Mouse (Mus musculus) lung, embryonic 16.5 days (tissue): ENCODE data around the gene Zcchc2. TPM values are rescaled to one million over a fixed set of nuclear protein-coding genes. Genes with fewer than 3 reads are reported as not detected.

Source experiments
- ATAC-seq: fragments of 200-750 bp; cut with Nextera tagmentation; 2 replicates; pipeline ENCODE4 v1.8.0; 2017; ENCODE audit warnings: low read depth, mild to moderate bottlenecking, moderate library complexity
- H3K27ac ChIP-seq: fragments of 300-500 bp; sonication (generic); 2 replicates; pipeline ENCODE4 v1.5.1; 2014; ENCODE audit warnings: mild to moderate bottlenecking, control low read depth, low read length
- H3K27me3 ChIP-seq: fragments of 300-500 bp; sonication (generic); 2 replicates; pipeline ENCODE4 v1.6.1; 2014; ENCODE audit warnings: low read depth, low read length, mixed read lengths; ENCODE audit not compliant: control insufficient read depth, insufficient read depth
- H3K36me3 ChIP-seq: fragments of 300-500 bp; sonication (generic); 2 replicates; pipeline ENCODE4 v1.6.1; 2014; ENCODE audit warnings: low read length; ENCODE audit not compliant: control insufficient read depth, insufficient read depth
- H3K4me1 ChIP-seq: fragments of 300-500 bp; sonication (generic); replicated peaks from 2 replicates; pipeline ENCODE4 v1.6.1; 2014; ENCODE audit warnings: low read length, mixed read lengths; ENCODE audit not compliant: control insufficient read depth, insufficient read depth
- H3K4me2 ChIP-seq: fragments of 300-500 bp; sonication (generic); 2 replicates; pipeline ENCODE4 v1.6.1; 2014; ENCODE audit warnings: low read depth, low read length, control low read depth
- H3K4me3 ChIP-seq: fragments of 300-500 bp; sonication (generic); 2 replicates; pipeline ENCODE4 v1.5.1; 2014; ENCODE audit warnings: mild to moderate bottlenecking, low read length, control low read depth
- H3K9ac ChIP-seq: fragments of 300-500 bp; sonication (generic); 2 replicates; pipeline ENCODE4 v1.6.1; 2014; ENCODE audit warnings: low read length, control low read depth
- H3K9me3 ChIP-seq: fragments of 300-500 bp; sonication (generic); 2 replicates; pipeline ENCODE4 v1.6.1; 2016; ENCODE audit warnings: low read length; ENCODE audit not compliant: control insufficient read depth
- WGBS: fragments of 180-500 bp; shearing (Covaris S2); extraction: QIAGEN DNeasy Blood & Tissue Kit; methylation state at CpG from one replicate; pipeline ENCODE4 v1.1.7; 2014; 5-methylcytosine and 5-hydroxymethylcytosine counted together
- polyA plus RNA-seq: library from polyadenylated mRNA; unstranded; fragments of >200 nt; fragmentation: Nextera tagmentation; extraction: Ambion mirVana; gene quantifications from 2 replicates; pipeline ENCODE4 v1.2.1, GENCODE M21; 2015

Zcchc2 gene
- polyA plus RNA-seq, 1 experiment from 2014 or later: 2.3 TPM

DNA sequence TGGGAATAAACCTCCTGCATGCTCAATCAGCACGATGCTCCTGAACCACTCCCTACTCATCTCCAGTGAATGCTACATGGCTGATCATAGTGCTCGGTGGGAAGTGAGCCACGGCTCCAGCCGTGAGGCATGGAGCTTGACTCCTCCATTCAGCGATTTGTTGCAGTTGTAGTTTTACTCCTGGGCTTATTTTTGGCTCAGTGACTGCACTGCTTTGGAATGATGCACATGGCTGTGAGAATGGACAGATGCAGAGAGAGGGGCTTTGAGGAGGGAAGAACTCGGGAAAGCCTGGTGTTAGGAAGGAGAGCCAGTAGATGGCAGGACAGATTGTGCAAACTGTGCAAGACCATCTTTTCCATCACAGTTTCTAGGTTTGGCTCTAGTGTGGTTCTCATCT lies 49.1 kb downstream of the Zcchc2 start:
- H3K9ac ChIP-seq: no peak overlapping the region

DNA sequence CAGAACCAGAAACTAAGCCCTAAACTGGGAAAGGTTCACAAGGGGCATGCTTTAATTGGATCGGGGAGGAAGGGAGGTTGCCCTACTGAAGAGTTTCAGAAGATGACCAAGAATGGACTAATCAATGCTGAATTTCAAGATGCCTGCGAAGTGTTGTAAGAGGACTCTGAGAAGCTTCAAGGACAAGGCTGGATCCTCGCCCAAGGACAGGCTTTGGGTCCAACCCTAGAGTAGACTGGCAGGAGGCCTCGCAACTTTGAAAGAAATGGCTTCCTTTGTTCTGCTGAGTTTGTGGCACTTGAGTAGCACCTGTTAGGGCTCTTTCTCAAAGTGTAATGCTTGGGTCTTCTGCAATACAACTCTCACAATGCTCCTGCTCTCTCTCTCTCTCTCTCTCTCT lies 50.1 kb downstream of the Zcchc2 start:
- no peaks in the 10 kb centered on the region for H3K9me3 ChIP-seq
- 84% methylated on average over 4 of the region's 4 CpGs for WGBS
- no peaks in the 10 kb centered on the region for H3K27me3 ChIP-seq
- no peak overlapping the region for H3K27ac ChIP-seq
- H3K4me3 ChIP-seq: no peak overlapping the region
- H3K4me2 ChIP-seq: no peak overlapping the region
- no peaks in the 10 kb centered on the region for H3K36me3 ChIP-seq
- no peak for ATAC-seq
- 0 out of 2 replicates have a peak, but pooled peaks cover 3% of the 10 kb centered on the region for H3K4me1 ChIP-seq
- no peak overlapping the region for H3K9ac ChIP-seq

More for the DNA sequence above, 49.1 kb downstream of the Zcchc2 start:
- Histone ChIP-seq H3K4me3 (no peak overlapping the region), H3K27ac (no peak overlapping the region), H3K4me2 (no peak overlapping the region), H3K4me1 (0 out of 2 replicates have a peak, but pooled peaks cover 3% of the 10 kb centered on the region), H3K27me3 (no peaks in the 10 kb centered on the region), H3K36me3 (no peaks in the 10 kb centered on the region), H3K9me3 (no peaks in the 10 kb centered on the region)
- ATAC-seq: no peak
- WGBS: 65% methylated on average over 6 of the region's 6 CpGs

DNA sequence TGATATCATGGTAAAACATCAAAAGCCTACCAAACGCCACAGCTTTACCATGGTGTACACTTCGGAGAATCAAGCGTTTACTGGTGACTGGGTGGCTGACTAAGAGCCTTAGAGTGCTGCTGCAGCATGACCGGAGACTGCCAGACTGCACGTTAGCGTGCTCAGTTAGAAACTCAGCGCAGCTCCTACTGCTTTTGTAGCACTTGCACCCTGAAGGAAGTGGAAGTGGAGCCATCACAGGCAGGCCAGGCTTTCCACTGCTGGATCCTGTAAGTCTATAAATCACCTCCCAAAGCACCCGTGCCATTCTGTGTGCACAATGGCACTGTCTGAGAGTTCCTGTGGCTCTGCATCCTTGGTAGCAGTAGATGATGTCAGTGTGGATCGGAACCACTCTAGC lies 52.0 kb downstream of the Zcchc2 start:
- Histone ChIP-seq H3K36me3 (no peaks in the 10 kb centered on the region), H3K9ac (no peak overlapping the region), H3K27ac (no peak overlapping the region), H3K27me3 (no peaks in the 10 kb centered on the region), H3K9me3 (no peaks in the 10 kb centered on the region), H3K4me3 (no peak overlapping the region), H3K4me1 (0 out of 2 replicates have a peak, but pooled peaks cover 3% of the 10 kb centered on the region), H3K4me2 (no peak overlapping the region)
- whole genome bisulfite sequencing: 85% methylated on average over 9 of the region's 9 CpGs
- ATAC-seq: no peak

DNA sequence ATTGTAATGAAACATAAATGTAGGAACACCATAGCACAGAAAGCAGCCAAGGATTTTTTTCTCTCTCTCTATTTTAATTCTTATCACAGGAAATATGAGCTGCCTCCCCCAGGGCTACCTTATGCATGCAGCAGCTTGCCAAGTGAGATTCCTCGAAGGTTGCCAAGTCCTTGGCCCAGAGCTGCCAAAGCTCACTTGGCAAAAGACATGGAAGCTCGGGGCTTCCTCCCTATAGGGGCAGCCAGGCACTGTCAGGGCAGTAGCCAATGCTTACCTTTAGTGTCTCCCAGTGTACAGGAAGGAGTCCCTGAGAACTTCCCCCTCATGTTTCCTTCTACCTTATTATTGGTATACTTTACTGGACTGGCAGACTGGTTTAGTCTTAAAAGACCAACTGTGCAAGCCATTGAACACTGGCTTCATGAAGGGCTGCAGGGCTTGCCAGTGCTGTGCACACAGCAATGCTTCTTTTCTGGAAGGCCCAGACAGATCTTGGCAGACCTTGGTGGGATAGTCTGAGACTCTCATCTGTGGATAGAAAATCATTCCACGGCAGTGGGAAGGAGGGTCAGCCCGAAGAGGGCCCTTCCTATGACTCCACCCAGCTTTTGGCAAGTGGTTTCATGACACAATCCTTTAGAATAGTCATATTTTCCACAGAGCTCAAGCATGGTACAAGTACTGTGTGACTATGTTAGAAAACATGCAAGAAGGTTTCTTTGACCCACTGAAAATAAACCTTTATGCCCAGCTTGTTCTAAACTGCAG lies 53.0 kb downstream of the Zcchc2 start:
- Histone ChIP-seq H3K4me3 (no peak overlapping the region), H3K36me3 (no peaks in the 10 kb centered on the region), H3K4me1 (0 out of 2 replicates have a peak, but pooled peaks cover 3% of the 10 kb centered on the region), H3K9ac (no peak overlapping the region), H3K27me3 (no peaks in the 10 kb centered on the region), H3K27ac (no peak overlapping the region), H3K4me2 (no peak overlapping the region), H3K9me3 (no peaks in the 10 kb centered on the region)
- 52% methylated on average over 4 of the region's 4 CpGs for WGBS
- peak; percentile 67 for ATAC-seq

DNA sequence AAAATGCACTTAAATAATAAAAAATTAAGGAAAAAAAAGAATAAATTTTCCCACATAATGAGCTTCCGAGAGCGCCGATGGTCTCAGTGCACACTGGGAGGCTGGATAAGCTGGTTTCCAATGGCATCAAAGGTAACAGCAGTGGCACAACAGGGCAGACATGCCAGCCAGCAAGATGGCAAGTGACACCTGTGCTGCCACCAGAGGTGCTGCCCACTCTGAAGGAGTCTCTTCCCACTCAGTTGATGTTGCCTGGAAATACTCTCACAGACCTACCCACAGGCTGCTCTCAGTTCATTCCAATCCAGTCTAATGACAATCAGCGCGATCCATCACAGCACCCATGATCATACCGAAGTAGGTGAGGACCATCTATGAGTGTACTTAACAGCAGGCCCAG lies 58.8 kb downstream of the Zcchc2 start:
- H3K36me3 ChIP-seq: no peaks in the 10 kb centered on the region
- no peak overlapping the region for H3K9ac ChIP-seq
- WGBS: 96% methylated on average over 6 of the region's 6 CpGs

DNA sequence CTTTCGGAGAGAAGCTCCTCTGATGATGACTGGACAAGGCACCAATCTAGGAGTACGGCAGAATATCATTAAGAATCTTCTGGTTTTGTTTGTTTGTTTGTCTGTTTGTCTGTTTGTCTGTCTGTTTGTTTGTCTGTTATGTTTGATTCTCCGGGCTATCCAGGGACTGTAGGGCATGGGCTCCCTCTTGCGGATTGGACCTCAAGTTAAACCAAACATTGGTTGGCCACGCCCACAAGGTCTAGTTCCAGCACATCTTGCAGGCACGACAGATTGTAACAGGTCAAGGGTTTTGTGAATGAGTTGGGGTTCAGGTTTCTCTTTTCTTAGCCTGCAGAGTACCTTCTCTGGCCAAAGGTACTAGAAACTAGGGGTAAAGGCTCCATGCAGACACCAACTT lies 64.8 kb downstream of the Zcchc2 start:
- Histone ChIP-seq H3K9me3 (no peaks in the 10 kb centered on the region), H3K4me2 (no peak overlapping the region), H3K27ac (no peak overlapping the region), H3K4me1 (no peaks in the 10 kb centered on the region), H3K36me3 (no peaks in the 10 kb centered on the region), H3K4me3 (no peak overlapping the region), H3K27me3 (no peaks in the 10 kb centered on the region), H3K9ac (no peak overlapping the region)
- no peak for ATAC-seq
- WGBS: 59% methylated on average over 6 of the region's 6 CpGs

More for the DNA sequence above, 58.8 kb downstream of the Zcchc2 start:
- no peak overlapping the region for H3K4me2 ChIP-seq
- H3K27me3 ChIP-seq: no peaks in the 10 kb centered on the region
- H3K27ac ChIP-seq: no peak overlapping the region
- no peaks in the 10 kb centered on the region for H3K4me1 ChIP-seq
- H3K4me3 ChIP-seq: no peak overlapping the region
- H3K9me3 ChIP-seq: no peaks in the 10 kb centered on the region
- ATAC-seq: no peak

DNA sequence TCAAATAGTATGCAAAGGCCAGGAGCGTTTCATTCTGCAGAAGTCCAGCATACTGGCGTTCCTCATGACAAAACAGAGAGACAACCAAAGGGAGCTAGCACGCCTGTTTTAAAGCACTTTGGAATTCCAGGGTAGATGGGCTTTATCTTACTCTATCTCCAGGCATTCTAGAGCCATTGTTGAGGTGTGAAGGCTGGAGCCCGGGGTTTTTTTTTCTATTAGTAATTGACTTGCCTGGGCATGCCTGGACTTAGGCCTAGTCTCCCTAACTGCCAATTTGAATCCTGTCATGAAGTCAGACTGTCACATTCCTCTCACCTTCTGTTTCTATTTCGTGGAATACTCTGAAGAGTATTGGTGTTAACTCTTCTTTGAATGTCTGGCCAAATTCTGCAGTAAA lies 68.1 kb downstream of the Zcchc2 start:
- no peak overlapping the region for H3K4me2 ChIP-seq
- WGBS: 64% methylated on average over 5 of the region's 5 CpGs

DNA sequence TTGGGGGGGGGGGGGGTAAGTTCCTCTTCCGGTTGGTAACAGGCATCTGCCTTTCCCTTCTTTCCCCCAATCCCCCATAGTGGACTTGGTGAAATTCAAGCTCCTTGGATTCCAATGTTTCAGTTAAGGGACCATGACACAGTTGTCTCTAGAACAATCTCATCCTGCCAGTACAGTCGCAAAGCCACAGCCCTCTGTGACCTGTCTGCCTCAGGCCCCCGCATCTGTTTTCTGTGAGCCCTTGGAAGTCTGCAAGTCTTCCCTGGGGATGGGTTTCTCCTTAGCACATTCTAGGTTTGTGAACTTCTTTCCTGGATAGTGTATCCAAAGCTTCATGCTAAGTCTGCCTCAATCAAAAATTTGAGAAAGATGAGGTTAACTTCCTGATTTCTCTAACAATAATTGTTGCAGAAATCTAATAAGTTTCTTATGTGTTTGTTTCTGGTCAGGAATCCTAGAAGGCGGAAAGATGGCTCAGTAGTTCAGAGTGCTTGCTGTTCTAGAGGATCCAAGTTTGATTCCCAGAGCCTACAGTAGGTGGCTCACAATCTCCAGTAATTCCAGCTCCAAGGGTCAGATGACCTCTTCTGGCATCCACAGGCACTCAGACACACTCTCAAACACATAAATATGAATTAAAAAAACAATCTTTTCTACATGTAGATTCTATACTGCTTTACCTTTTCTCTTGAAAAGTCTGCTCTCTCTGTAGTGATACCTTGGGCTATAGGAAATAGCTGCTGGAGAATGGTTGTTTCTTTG lies 69.5 kb downstream of the Zcchc2 start:
- Histone ChIP-seq H3K4me3 (no peak overlapping the region), H3K9ac (no peak overlapping the region), H3K36me3 (no peaks in the 10 kb centered on the region), H3K27ac (no peak overlapping the region), H3K4me1 (peaks cover 14% of the 10 kb centered on the region), H3K9me3 (no peaks in the 10 kb centered on the region), H3K4me2 (no peak overlapping the region), H3K27me3 (no peaks in the 10 kb centered on the region)
- WGBS: 79% methylated on average over 4 of the region's 4 CpGs
- no peak for ATAC-seq

More for the DNA sequence above, 68.1 kb downstream of the Zcchc2 start:
- H3K9me3 ChIP-seq: no peaks in the 10 kb centered on the region
- no peak overlapping the region for H3K4me3 ChIP-seq
- no peaks in the 10 kb centered on the region for H3K27me3 ChIP-seq
- peaks cover 2% of the 10 kb centered on the region for H3K4me1 ChIP-seq
- no peak overlapping the region for H3K9ac ChIP-seq
- ATAC-seq: no peak
- H3K27ac ChIP-seq: no peak overlapping the region
- no peaks in the 10 kb centered on the region for H3K36me3 ChIP-seq

DNA sequence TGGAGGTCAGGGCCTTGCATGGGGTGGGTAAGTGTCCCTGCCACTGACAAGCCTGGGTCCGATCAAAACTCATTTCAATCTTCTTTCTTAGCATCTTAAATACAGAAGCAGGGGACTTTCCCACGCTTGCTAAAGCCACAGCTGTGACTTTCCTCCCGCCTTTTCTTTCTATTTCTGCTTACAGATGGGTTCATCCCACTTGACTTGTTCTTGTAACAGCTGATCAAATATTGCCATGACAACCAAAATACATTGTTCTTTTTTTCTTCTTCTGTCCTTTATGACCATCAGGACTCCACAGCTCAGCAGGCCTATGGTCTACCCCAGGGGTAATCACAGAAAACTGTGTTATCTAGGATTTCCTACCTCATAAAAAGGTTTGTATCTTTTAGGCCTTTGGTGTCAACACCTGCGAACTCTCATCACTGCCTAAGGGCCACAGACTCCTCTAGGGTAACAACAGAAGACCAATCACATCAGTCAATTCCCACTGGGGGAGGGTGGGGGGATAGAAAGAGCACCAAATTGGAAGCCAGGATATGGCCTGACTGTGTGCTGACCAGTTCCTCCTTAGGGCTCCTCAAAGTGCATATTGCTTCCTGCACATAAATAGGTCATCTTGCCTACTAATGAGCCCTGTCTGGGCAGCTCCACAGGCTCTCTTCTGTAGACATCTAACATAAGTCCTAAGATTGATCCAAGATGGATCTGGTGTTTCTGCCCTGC lies 71.1 kb downstream of the Zcchc2 start:
- Histone ChIP-seq H3K4me1 (peaks cover 19% of the 10 kb centered on the region), H3K9me3 (no peaks in the 10 kb centered on the region), H3K4me3 (no peak overlapping the region), H3K9ac (no peak overlapping the region), H3K36me3 (no peaks in the 10 kb centered on the region), H3K27me3 (no peaks in the 10 kb centered on the region), H3K27ac (no peak overlapping the region), H3K4me2 (no peak overlapping the region)
- no peak for ATAC-seq
- 76% methylated on average over 4 of the region's 4 CpGs for WGBS
